Mouse (Mus musculus) thymus, adult 2 months (tissue): ENCODE measurements around the gene Man2a2.

Source experiments
- CTCF ChIP-seq: fragments of 200-500 bp; IDR thresholded peaks from 2 replicates; pipeline ENCODE4 v1.5.1; 2012; ENCODE audit warnings: mild to moderate bottlenecking, control low read depth, low read length, moderate library complexity, borderline replicate concordance; ENCODE audit not compliant: control insufficient read depth, poor library complexity, insufficient read depth; ENCODE audit errors: extremely low read depth
- POLR2A ChIP-seq: fragments of 200-500 bp; IDR thresholded peaks from 2 replicates; pipeline ENCODE4 v1.6.1; 2012; ENCODE audit warnings: mild to moderate bottlenecking, low read length, control low read depth, moderate library complexity; ENCODE audit not compliant: control insufficient read depth, poor library complexity, insufficient read depth; ENCODE audit errors: extremely low read depth

GRCm38 (mm10) chr7:80375376-80376039 lies 4.3 kb upstream of the Man2a2 start:
- TF ChIP-seq CTCF (no peak), POLR2A (no peak)
